28 mouse cellular contexts compared by ENCODE assay signal in the genomic region with DNA sequence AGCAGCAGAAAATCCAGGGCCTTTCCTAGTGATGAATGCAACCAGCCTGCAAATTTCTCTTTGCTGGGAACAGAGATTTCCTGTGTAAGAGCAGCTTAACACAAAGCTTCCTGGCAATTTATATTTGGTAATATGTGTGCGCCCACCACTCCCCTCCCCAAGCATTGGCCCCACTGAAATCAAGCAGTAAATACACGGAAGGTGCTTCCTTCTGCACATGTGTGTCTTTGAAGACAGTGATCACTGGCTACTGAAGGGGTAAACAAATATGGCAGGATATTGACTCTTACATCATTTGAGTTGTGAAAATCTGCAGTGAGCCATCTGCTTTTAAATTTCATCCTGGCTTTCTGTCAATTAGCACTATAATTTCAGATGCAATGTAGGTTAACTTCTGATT.
"Had no signal": no experiment of that assay in that cellular context is flagged by ENCODE, and none has a peak within 500 bp of the region (broad histone marks: within the 10 kb centered on the region; RNA-seq: fewer than 3 reads in every experiment).

No protein-coding gene starts in this region.

- DNase-seq: gastrocnemius, adult 2 months; gastrocnemius, postnatal 10 days; gastrocnemius, postnatal 25 days; heart, adult 11 months; heart, adult 2 months; heart, postnatal 14 days; heart, postnatal 36 days; kidney, adult 11 months; kidney, adult 2 months; kidney, adult 9 months; kidney, postnatal 14 days; kidney, postnatal 36 days; layer of hippocampus, adult 9-11 months; layer of hippocampus, postnatal 36 days; left cerebral cortex, postnatal 4 days had no signal

- ATAC-seq: hindbrain, postnatal 0 days; intestine, embryonic 16.5 days; liver, embryonic 12.5 days had no signal

- H3K27ac ChIP-seq: gastrocnemius, adult 2 months; heart, adult 2 months; heart, embryonic 13.5 days; heart, embryonic 15.5 days; hindbrain, embryonic 13.5 days; hindbrain, embryonic 15.5 days; hindbrain, postnatal 0 days; kidney, embryonic 15.5 days; kidney, postnatal 0 days; limb, embryonic 13.5 days; limb, embryonic 15.5 days; liver, embryonic 12.5 days; liver, embryonic 14.5 days had no signal

- H3K4me2 ChIP-seq: heart, embryonic 11.5 days; heart, embryonic 13.5 days; heart, embryonic 15.5 days; hindbrain, embryonic 13.5 days; hindbrain, embryonic 15.5 days; kidney, embryonic 15.5 days; limb, embryonic 13.5 days; limb, embryonic 15.5 days; liver, embryonic 12.5 days had no signal

- H3K4me1 ChIP-seq: heart, embryonic 13.5 days; heart, embryonic 15.5 days; hindbrain, embryonic 13.5 days; hindbrain, embryonic 15.5 days; kidney, embryonic 15.5 days; limb, embryonic 13.5 days; limb, embryonic 15.5 days; liver, embryonic 12.5 days had no signal

- H3K9me3 ChIP-seq: heart, embryonic 13.5 days; heart, embryonic 15.5 days; hindbrain, embryonic 13.5 days; hindbrain, embryonic 15.5 days; kidney, embryonic 15.5 days; limb, embryonic 13.5 days; limb, embryonic 15.5 days; liver, embryonic 12.5 days had no signal

- H3K36me3 ChIP-seq: heart, embryonic 13.5 days; heart, embryonic 15.5 days; hindbrain, embryonic 13.5 days; hindbrain, embryonic 15.5 days; kidney, embryonic 15.5 days; limb, embryonic 13.5 days; limb, embryonic 15.5 days; liver, embryonic 12.5 days had no signal

- H3K4me3 ChIP-seq: gastrocnemius, adult 2 months; heart, adult 2 months; heart, embryonic 13.5 days; heart, embryonic 15.5 days; hindbrain, embryonic 13.5 days; hindbrain, embryonic 15.5 days; kidney, embryonic 15.5 days; limb, embryonic 13.5 days; limb, embryonic 15.5 days; liver, embryonic 12.5 days had no signal

- H3K9ac ChIP-seq: heart, embryonic 13.5 days; heart, embryonic 15.5 days; hindbrain, embryonic 13.5 days; hindbrain, embryonic 15.5 days; kidney, embryonic 15.5 days; limb, embryonic 13.5 days; limb, embryonic 15.5 days; liver, embryonic 12.5 days; liver, embryonic 14.5 days had no signal

- H3K27me3 ChIP-seq: heart, embryonic 13.5 days; heart, embryonic 15.5 days; hindbrain, embryonic 13.5 days; hindbrain, embryonic 15.5 days; kidney, embryonic 15.5 days; limb, embryonic 13.5 days; limb, embryonic 15.5 days; liver, embryonic 12.5 days had no signal
